Mouse (Mus musculus) cerebellum, postnatal 14 days (tissue): ENCODE measurements around the gene F2.

Experiments
- DNase-seq, 2 experiments: peaks; one replicate each; pipeline ENCODE4 v3.0.0; 2021; ENCODE audit warnings: mixed read lengths in 2 of 2

The F2 gene

DNA sequence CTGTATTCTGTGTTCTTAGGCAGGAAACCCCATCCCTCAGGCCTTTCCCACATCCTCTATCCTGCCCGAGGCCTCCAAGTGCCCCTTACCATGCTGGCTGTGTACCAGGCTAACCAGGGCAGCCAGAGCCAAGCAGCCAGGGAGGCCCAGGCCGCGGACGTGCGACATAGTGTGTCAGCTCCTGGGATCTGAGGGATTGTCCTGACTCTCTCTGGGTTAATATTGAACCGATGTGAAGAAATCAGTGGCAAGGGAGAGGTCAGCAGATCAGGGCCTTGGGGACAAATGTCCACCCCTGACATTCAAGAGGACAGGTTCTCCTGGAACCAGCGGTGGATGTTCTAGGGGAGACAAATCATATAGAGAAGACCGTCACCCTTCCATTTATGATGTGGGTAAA is at the start of gene F2:
Gene F2 (minus strand): TSS at position 186 of the 400 bp plus-strand sequence.
- DNase-seq, result no peak

DNA sequence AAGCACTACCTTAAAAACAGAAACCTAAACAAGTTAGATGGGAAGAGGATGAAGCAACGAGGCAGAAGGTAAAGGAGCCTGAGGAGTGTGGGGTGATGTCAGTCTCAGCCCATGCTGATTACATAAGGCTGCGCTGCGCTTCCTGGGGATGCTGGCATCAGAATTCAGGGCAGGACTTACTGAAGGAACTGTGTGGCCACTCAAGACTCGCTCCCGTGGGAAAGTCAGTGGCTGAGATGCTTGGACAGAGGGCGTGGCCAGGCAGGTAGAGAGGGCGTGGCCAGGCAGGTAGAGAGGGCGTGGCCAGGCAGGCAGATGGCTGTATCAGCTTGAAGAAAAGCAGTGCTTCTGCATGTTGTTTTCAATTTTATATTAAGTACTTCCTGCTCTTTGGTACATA is 47.7 kb upstream of the F2 start:
- no peak for DNase-seq

DNA sequence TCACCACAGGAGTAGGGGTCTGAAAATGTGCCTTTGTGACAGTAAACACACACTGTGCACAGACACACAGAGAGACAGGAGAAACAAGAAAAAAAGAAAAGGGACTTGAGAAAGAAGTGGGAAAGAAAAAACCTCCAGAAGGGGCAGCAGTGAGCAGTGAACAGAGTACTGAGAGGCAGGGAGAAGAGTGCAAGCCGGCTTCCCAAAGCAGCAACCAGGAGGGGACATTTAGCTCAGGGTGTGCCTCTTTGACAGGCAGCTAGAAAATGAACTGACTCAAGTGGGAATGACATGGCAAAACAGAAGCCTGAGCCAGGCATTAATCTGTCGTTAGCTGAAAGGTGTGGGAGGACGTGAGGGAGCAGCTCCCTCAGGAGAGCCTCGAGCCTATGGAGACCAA is 46.6 kb upstream of the F2 start:
- DNase-seq, result peak; percentile 54 to 76

DNA sequence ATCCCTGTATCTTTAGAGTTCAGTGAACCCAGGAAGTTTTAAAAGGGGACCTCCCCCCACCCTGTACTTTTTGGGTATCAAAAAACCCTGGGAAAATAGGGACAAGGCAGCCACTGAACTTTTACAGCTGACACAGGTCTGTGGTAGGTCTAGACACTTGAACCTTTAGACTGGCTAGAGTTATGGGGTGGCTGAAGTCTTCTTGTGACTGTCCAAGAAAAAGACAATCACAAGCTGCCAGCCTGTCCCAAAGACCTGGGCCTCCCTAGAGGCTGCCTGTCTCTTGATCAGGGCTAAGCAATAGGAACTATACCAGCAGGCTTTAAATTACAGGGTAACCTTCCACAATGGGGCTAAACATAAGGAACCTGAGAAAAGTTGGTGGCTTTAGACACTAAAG is 40.7 kb upstream of the F2 start:
- DNase-seq, result no peak

DNA sequence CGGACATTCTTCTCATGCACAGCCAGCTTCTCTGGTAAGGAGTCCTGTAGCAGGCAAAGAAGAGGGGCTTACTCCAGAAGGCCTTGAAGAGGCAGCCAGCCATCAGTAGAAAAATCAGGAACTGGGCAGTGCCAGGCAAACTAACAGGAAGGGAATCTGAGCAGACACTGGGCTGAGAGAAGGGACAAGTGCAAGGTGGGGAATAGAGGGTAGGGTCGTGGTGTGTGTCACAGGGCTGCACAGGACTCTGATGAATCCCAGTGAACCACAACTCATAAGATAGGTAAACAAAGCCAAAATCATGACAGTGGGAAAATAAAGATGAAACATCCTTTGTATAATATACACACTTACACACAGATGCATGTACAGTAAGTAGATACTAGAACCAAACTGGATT is 40.2 kb upstream of the F2 start:
- no peak for DNase-seq

GRCm38 (mm10) chr2:91674895-91675294 is 38.7 kb upstream of the F2 start:
- DNase-seq, result no peak

DNA sequence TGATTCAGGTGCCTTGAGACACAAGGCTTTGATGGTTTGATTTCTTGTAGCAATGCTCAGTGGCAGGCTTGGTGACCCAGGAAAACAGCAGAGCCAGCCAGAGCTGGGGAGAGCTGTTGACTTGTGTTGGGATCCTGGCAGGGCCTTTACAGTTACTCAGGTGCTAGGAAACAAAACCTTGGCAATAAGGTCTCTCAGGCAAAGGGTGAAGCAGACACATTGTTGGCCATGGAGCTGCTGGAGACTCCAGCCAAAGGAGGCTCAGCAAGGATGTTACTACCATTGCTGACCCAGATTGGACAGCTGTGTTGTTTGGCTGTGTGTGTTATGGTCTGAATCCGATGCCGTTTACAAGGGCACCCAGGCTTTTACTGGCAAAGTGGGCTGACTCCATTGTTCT is 37.4 kb upstream of the F2 start:
- DNase-seq, result no peak

- DNase-seq, result no peak
These were observed 33.8 kb upstream of the F2 start for GRCm38 (mm10) chr2:91670038-91670437.

DNA sequence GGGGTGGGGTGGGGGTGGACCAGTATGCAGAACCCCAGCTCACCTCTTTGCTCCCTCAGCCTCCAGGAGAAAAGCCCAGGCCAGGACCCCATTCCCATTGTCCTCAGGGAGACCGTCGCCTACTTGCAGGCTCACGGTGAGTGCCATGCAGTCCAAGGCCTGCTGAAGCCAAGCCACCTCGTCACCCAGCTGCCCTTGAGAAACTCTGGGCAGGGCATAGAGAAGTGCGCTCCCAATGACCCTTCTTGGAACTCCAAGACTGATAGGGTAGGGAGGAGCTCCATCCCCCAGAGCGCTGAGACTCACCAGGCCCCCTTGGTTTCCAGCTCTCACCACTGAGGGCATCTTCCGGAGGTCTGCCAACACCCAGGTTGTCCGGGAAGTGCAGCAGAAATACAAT is 33.1 kb upstream of the F2 start:
- no peak for DNase-seq

GRCm38 (mm10) chr2:91667747-91668146 is 31.5 kb upstream of the F2 start:
- no peak for DNase-seq

DNA sequence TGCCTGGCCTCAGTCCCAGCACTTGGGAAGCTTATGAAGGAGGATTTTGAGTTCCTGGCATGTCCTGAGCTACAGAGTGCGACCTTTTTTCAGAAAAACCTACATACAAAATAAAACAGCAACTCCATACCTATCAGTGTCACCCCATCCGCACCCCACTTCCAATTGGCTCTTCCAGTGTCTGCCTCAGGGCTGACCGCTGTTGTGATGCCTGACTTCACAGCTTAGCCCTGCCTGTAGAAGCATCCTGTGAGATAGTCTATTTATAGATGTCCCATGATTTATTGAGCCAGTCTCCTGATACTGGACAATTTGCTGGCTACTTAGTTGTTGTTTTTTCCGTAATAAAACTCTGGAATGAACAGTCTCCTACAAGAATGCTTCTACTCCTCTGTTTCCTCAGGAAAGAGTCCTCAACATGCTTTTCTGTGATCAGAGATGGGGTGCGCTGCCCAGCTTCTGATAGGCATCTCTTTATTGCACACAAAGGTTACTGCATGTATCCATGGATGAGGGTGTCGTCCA is 30.2 kb upstream of the F2 start:
- no peak for DNase-seq

DNA sequence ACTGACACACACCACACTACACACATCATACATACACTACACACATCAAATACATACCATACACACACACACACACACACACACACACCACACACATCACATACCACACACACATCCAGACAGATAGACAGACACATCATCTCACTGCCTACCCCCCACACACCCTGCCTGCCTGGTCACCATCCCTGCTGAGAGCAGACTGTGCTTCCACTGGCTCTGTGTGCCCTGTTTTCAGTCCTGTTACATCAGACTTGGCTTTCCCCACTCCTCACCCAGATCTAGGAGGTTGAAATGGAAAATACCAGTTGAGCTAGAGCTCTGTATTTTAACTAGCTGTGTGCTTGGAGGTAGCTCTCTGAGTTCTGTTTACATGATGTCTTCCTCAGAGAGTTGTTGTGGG is 28.6 kb upstream of the F2 start:
- DNase-seq, result no peak

- DNase-seq, result no peak
These were observed 24.8 kb upstream of the F2 start for GRCm38 (mm10) chr2:91660981-91661380.

DNA sequence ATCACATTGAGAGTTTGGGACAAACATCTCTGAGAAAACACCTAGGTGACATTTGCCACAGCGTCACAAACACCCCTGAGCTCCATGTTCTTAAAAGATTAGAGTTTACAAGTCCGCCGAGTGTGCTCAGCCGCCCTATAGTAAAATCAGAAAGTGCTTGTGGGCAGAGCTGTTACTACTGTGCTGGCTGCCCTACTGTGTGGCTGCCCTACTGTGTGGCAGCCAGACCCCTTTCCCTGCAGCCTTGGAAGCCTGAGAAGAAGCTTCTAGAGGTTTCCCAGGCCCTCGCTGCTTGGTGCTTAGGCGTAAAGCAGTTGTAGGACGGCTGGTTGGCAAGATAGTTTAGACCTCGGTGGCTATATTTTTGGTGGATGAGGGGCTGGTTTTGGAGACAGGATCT is 23.4 kb upstream of the F2 start:
- no peak for DNase-seq

- DNase-seq, result no peak
These were observed 20.6 kb upstream of the F2 start for GRCm38 (mm10) chr2:91656774-91657173.

DNA sequence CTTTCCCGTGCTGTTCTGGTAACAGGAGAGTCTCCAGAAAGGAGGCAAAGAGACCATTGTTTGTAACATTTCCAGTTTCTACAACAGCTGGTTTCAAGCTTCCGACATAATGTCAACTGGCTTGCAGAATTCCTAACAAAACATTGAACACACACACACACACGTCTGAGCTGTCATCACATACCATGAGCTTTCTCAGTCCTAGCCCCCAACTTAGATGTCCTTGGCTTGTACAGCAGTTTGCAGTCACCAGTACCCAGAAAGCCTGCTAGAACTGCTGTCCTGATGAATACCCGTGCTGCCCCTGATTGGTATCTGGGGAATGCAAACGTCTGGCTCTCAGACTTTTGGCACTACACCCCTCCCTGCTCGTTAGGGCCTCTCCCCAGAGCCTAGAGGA is 19.6 kb upstream of the F2 start:
- no peak for DNase-seq

DNA sequence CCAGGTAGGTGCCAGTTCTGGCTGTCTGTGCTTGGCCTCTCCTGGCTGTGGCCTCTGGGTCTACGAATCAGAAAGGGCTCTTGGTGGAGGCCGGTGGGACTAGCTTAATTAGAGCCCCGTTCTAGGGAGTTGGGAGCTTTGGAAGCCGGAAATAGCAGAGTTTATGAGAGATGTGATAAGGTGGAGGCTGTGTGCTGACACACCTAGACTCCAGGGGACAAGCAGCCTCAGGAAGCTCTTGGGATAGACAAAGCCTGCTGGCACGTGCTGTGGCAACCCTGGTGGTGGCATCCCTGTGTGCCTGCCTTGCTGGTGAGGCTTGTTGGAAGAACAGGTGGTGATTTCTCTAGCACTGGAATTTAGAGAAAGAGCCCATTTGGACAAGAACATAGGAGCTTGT is 19.2 kb upstream of the F2 start:
- no peak for DNase-seq

DNA sequence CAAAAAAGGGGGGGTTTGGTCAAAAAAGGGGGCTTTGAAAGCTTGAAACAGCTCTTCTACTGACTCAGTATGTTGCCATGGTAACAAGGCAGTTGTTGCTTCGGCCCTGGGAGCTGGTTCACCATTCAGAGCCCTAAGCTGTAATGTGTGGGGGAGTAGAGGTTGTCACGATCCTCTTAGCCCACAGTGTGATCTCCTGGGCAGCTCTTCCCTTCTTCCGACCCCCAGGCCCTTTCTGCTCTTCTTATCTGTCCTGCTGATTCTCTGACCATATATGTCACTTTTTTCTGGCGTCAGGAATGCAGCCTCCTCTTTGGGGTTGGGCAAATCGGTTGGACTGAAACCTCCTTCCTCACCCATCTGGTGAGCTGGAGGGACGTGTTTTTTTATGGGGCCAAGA is 16.6 kb upstream of the F2 start:
- DNase-seq, result no peak

DNA sequence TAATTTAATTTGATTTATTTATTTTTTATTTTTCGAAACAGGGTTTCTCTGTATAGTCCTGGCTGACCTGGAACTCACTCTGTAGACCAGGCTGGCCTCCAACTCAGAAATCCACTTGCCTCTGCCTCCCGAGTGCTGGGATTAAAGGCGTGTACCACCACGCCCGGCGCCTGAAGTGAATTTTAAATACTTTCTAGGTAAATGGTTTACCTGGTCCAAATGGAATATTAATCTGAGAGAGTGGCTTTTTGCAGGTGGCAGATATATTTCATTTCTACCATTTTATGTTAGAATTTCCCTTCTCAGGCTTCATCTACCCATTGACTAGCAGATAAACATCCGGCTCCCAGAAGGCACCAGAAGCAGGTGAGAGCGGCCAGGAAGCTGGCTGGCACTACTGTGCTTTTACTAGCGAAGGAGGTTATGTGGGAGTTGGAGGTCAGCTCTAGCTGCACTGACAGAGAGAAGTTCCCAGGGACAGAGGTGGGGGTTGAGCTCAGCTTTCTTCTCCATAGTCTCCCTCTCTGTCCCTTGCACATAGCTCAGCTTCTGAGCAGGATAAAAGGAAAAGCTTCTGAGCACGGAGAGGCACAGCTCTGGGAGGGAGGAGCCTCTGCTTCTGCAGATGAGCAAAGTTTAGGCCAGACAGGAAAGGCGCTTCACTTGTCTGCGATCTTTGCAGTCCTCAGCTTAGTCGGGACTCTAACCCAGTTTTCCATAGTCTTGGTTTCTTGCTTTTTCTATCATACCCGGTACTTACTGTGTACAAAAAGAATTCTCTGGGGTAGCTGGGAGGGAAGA is 15.4 kb upstream of the F2 start:
- no peak for DNase-seq

GRCm38 (mm10) chr2:91650360-91650995 is 14.3 kb upstream of the F2 start:
- DNase-seq, result no peak

- DNase-seq, result peak; percentile 99
These were observed 13.5 kb upstream of the F2 start, which contains the start of the genes Zfp408 and Arhgap1 for GRCm38 (mm10) chr2:91649553-91650359. Gene Zfp408, minus strand, starts transcription at chr2:91649791. Gene Arhgap1, plus strand, starts transcription at chr2:91649860.

DNA sequence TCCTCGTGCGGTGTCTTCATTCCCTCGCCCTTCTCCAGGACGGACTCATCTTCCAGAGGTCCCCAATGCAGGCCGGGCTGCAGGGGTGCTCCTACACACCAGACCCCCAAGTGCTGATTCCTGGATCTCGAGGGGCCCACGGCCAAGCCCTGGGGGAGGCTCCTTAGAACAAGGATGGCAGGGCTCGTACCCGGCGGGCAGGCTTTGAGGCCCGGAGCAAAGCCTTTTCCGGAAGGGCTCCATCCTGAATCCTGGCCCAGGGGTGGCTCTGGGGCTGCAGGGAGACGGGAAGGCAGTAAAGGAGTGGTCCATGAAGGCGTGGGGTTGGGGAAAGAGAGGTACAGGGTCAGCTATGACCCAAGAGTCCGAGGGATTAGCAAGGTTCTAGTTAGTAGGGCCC is 12.9 kb upstream of the F2 start:
- peak; percentile 30 for DNase-seq

DNA sequence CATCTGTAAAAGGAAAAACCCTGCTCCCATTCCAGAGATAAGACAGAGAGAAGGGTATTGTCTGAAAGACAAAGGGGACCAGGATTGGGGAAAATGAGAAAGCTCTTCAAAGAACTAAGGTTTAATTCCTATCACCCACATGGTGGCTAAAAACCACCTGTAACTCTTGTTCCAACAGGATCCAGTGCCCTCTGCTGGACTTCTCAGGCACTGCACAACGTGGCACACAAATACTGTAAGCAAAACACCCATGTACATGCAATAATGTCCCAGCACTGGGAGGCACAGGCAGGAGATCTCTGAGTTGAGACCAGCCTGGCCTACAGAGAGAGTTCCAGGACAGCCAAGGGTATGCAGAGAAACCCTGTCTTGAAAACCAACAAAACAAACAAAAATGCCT is 10.5 kb upstream of the F2 start:
- DNase-seq, result peak; percentile 70 to 89

DNA sequence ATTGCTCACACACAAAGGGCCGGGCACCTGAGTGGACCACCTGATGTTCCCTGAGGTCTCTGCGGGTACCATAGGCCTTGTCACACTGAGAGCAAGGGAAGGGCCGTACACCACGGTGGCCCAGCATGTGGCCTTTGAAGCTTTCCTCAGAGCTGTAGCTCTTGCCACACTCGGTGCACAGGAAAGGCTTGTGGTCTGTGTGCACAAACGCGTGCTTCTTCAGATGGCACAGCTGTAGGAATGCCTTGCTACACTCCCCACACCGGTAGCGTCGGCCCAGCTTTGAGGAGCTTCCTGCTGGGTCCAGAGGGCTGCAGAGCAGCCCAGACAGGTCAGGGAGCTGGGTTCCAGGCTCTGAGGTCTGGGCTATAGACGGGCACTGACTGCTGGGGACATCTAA is 9.6 kb upstream of the F2 start:
- DNase-seq, result no peak
